Mouse (Mus musculus) macrophage (primary cell): Measurements from ENCODE around the gene Tsen2. TPM values are rescaled to one million over a fixed set of nuclear protein-coding genes. Genes with fewer than 3 reads are reported as not detected.

Experiments used
- H3K27ac ChIP-seq: fragments of 350-480 bp; formaldehyde crosslinking; 2 replicates; pipeline ENCODE4 v1.9.0; 2021
- H3K36me3 ChIP-seq: fragments of 350-480 bp; formaldehyde crosslinking; 2 replicates; pipeline ENCODE4 v1.9.0; 2021; ENCODE audit errors: inconsistent target
- H3K4me3 ChIP-seq: fragments of 350-480 bp; formaldehyde crosslinking; 2 replicates; pipeline ENCODE4 v1.9.0; 2021; ENCODE audit errors: inconsistent target
- H3K79me2 ChIP-seq: fragments of 350-480 bp; formaldehyde crosslinking; 2 replicates; pipeline ENCODE4 v1.9.0; 2021; ENCODE audit errors: inconsistent target
- WGBS: methylation state at CpG from one replicate; pipeline ENCODE4 v1.1.7; 2026; ENCODE audit warnings: inconsistent platforms; ENCODE audit not compliant: missing documents; 5-methylcytosine and 5-hydroxymethylcytosine counted together
- polyA plus RNA-seq: library from polyadenylated mRNA; stranded (reverse); fragments of 250-400 nt; gene quantifications from 3 replicates; pipeline ENCODE4 v1.2.4, GENCODE M21; 2018; ENCODE audit warnings: inconsistent platforms

Tsen2 gene
- polyA plus RNA-seq, 1 experiment from 2014 or later, result 9.0 TPM

- H3K4me3 ChIP-seq, result no peak overlapping the region
- H3K79me2 ChIP-seq, result no peaks in the 10 kb centered on the region
- H3K27ac ChIP-seq, result no peak overlapping the region
- 98% methylated on average over 5 of the region's 6 CpGs for WGBS
- H3K36me3 ChIP-seq, result no peaks in the 10 kb centered on the region
Observed at GRCm38 (mm10) chr6:115565479-115566045, 21.1 kb downstream of the Tsen2 start.

GRCm38 (mm10) chr6:115574171-115574570 is 29.7 kb downstream of the Tsen2 start:
- H3K36me3 ChIP-seq, result no peaks in the 10 kb centered on the region
- H3K79me2 ChIP-seq, result no peaks in the 10 kb centered on the region
- no peak overlapping the region for H3K27ac ChIP-seq
- no peak overlapping the region for H3K4me3 ChIP-seq
- 97% methylated on average over 7 of the region's 7 CpGs for WGBS

- no peak overlapping the region for H3K27ac ChIP-seq
- WGBS, result 79% methylated on average over 5 of the region's 5 CpGs
- no peaks in the 10 kb centered on the region for H3K79me2 ChIP-seq
- H3K4me3 ChIP-seq, result no peak overlapping the region
- H3K36me3 ChIP-seq, result no peaks in the 10 kb centered on the region
Observed at GRCm38 (mm10) chr6:115577407-115577806, 32.9 kb downstream of the Tsen2 start.

DNA sequence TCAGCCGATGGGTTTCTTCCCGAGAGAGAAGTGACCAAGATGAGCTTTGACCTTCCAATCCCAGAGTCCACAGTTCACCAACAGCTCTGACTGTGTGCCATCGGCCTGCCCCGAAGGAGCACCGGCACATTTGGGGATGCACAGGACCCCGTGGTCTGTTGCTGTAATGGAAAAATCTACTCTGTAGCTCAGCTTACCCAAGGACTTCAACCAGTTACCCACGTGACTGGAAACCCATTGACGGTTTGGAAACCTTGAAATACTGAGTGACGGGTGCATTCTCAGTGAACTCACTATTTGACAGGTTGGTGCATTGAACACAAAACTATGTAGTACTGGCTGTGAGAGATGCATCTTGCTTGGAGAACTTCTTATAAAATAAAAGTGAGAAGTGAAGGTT is 33.5 kb downstream of the Tsen2 start:
- no peaks in the 10 kb centered on the region for H3K36me3 ChIP-seq

DNA sequence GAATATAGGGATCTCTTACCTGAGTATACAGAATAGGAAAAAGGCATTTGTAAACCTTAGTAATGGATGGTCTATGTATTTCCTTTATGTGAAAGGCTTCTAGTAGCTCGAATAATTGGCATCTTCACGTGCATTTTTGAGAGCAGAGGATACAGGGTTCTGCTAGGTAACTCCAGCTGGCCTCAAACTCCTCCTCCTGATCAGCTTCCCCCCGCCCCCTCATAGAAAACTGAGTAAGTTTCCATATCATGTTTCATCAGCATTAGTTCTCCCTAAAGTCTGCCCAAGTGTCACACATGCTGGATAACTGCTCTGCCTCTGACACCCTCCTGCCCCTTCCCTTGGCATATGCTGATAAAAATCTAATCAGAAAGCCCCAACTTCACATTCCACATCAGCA is 36.3 kb downstream of the Tsen2 start:
- Histone ChIP-seq H3K27ac (no peak overlapping the region), H3K79me2 (no peaks in the 10 kb centered on the region), H3K36me3 (no peaks in the 10 kb centered on the region), H3K4me3 (no peak overlapping the region)
- WGBS, result 92% methylated on average over 3 of the region's 3 CpGs

More for the DNA sequence above, 33.5 kb downstream of the Tsen2 start:
- no peak overlapping the region for H3K27ac ChIP-seq
- no peak overlapping the region for H3K4me3 ChIP-seq
- no peaks in the 10 kb centered on the region for H3K79me2 ChIP-seq
- WGBS, result 98% methylated on average over 9 of the region's 9 CpGs

DNA sequence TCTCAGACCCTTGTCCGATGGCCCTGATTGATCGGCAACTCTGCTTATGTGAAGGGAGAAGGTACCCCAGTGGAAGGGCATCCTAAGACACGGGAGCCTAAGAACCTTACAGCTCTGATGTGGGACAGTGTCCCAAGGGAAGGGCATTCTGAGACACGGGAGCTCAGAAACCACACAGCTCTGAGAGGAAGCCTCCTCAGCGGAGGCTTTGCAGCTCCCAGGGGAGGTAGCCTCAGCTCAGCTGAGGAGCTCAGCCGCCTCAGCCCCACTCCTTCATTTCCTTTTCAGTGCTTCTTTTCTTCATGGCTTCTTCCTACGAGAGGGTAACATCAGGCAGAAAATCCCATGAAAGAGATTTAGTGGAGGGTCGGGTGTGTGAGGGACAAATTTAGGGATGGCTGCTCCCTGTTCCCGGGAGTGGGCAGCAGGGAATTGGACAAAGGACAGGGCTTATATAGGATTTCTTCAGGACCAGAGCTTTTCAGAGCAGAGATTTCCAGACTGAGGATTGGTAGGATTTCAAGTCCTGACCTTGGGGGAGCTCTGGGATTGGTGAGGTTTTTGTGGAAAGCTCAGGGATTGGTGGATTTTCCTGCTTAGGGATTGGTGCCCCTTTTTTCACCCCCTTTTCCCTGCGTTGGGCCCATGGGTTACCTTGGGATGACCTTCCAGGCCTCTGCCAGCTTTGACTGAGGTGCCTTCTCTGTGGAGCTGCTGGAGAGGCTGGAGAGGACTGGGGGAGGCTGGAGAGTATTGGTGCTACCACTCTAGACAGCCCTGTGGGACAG is 38.1 kb downstream of the Tsen2 start:
- H3K27ac ChIP-seq, result no peak overlapping the region
- no peaks in the 10 kb centered on the region for H3K79me2 ChIP-seq
- H3K4me3 ChIP-seq, result no peak overlapping the region
- H3K36me3 ChIP-seq, result no peaks in the 10 kb centered on the region
- 94% methylated on average over 10 of the region's 10 CpGs for WGBS

- Histone ChIP-seq H3K79me2 (no peaks in the 10 kb centered on the region), H3K4me3 (no peak overlapping the region), H3K36me3 (no peaks in the 10 kb centered on the region), H3K27ac (no peak overlapping the region)
- 69% methylated on average over 6 of the region's 6 CpGs for WGBS
Observed at GRCm38 (mm10) chr6:115583430-115584125, 39.1 kb downstream of the Tsen2 start.

DNA sequence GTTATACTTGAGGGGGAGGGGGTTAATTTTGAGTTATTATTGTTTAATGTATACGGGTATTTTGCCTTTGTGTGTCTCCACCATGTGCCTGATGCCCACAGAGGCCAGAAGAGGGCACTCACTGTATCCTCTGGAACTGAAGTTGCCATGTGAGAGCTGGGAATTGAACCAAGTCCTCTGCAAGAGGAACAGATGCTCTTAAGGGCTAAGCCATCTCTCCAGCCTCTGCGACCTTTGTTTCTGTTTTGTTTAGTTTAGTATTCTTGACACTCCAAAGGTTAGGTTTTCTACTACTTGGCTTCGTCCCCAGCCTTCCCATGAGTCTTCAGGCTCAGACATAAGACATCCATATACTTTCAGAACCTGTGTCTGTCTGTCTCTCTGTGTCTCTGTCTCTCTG is 39.7 kb downstream of the Tsen2 start:
- WGBS, result 85% methylated on average over 3 of the region's 3 CpGs

GRCm38 (mm10) chr6:115586321-115586720 is 41.9 kb downstream of the Tsen2 start:
- Histone ChIP-seq H3K27ac (no peak overlapping the region), H3K36me3 (no peaks in the 10 kb centered on the region), H3K4me3 (no peak overlapping the region), H3K79me2 (no peaks in the 10 kb centered on the region)
- 90% methylated on average over 10 of the region's 10 CpGs for WGBS

More for the DNA sequence above, 39.7 kb downstream of the Tsen2 start:
- no peaks in the 10 kb centered on the region for H3K79me2 ChIP-seq
- H3K27ac ChIP-seq, result no peak overlapping the region
- no peaks in the 10 kb centered on the region for H3K36me3 ChIP-seq
- no peak overlapping the region for H3K4me3 ChIP-seq

DNA sequence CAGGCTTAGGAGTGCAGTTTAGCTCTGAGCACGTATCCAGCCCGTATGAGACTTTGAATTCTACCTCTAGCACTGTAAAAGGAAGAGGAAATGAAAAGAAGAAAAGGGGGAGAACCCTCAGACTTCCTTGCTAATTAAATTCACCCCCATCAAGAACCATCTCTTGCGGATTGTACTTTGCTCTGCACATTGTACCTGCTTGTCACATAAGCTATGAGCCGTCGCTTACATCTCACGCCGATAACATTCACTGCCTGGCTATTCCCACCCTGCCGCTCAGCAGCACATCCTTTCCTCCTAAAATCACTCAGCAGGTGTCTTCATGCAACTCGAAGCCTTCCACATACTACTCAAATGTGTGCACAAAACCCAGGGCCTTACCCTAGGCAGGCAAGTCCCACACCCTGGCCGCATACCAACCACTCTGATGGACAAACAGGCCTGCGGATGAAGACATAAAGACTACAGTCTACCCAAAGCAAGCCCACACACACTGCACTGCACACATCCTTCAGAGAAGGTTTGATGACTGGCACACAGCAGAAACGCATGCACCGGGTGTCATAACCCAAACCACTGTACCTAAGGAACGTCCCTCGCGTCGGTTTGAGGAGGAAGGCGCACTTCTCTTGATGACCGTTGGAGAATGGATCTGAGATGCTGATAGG is 47.4 kb downstream of the Tsen2 start:
- Histone ChIP-seq H3K4me3 (no peak overlapping the region), H3K79me2 (no peaks in the 10 kb centered on the region), H3K27ac (no peak overlapping the region), H3K36me3 (no peaks in the 10 kb centered on the region)
- 85% methylated on average over 19 of the region's 19 CpGs for WGBS

DNA sequence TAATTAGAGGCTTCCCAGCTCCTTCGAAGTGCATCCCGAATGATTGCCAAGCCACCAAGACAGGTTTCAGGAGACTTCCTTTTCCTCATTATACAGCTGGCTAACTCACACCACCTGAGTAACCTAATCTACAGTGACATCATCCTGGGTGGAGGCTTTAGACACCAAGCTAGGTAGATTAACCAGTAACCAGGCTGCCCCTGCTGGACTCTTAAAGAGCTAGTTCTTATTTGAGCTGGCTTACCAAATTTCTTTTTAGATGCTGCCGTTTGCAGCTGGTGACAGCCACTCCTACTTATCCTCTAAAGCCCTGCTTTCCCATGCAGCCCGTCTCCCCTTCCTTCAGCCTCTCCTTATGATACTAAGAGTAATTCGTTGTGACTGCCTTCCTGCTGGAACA is 48.0 kb downstream of the Tsen2 start, which contains the start of gene Mkrn2os:
TSS of gene Mkrn2os (minus strand) at position 119 of the 400 bp plus-strand sequence.
- Histone ChIP-seq H3K27ac (no peak within 1 kb of the TSS), H3K79me2 (no peaks in the 10 kb centered on the region), H3K4me3 (no peak within 1 kb of the TSS), H3K36me3 (no peaks in the 10 kb centered on the region)
- WGBS, result 90% methylated on average over 5 of the region's 5 CpGs

- WGBS, result 72% methylated on average over 3 of the region's 4 CpGs
- Histone ChIP-seq H3K36me3 (no peaks in the 10 kb centered on the region), H3K79me2 (no peaks in the 10 kb centered on the region), H3K4me3 (no peak overlapping the region), H3K27ac (no peak overlapping the region)
Observed at GRCm38 (mm10) chr6:115593252-115593651, 48.8 kb downstream of the Tsen2 start.

GRCm38 (mm10) chr6:115594463-115594862 is 50.0 kb downstream of the Tsen2 start:
- no peak overlapping the region for H3K27ac ChIP-seq
- H3K79me2 ChIP-seq, result no peaks in the 10 kb centered on the region
- no peaks in the 10 kb centered on the region for H3K36me3 ChIP-seq
- WGBS, result 37% methylated on average over 3 of the region's 3 CpGs
- no peak overlapping the region for H3K4me3 ChIP-seq

- H3K36me3 ChIP-seq, result no peaks in the 10 kb centered on the region
- no peaks in the 10 kb centered on the region for H3K79me2 ChIP-seq
- WGBS, result 96% methylated on average over 3 of the region's 3 CpGs
- no peak overlapping the region for H3K27ac ChIP-seq
- H3K4me3 ChIP-seq, result no peak overlapping the region
Observed at GRCm38 (mm10) chr6:115595667-115596066, 51.2 kb downstream of the Tsen2 start.
